Mouse (Mus musculus) embryonic facial prominence, embryonic 10.5 days (tissue): ENCODE measurements around the gene Tmem184b. TPM values are rescaled to one million over a fixed set of nuclear protein-coding genes. Genes with fewer than 3 reads are reported as not detected.

Source experiments
- DNase-seq: peaks from one replicate; pipeline ENCODE4 v3.0.0-alpha.2; 2017; ENCODE audit warnings: low spot score
- H3K27ac ChIP-seq: fragments of 300-500 bp; sonication (generic); replicated peaks from 2 replicates; pipeline ENCODE4 v1.5.1; 2016; ENCODE audit warnings: mild to moderate bottlenecking
- H3K27me3 ChIP-seq: fragments of 300-500 bp; sonication (generic); replicated peaks from 2 replicates; pipeline ENCODE4 v1.6.1; 2016; ENCODE audit warnings: low read depth, mild to moderate bottlenecking; ENCODE audit not compliant: poor library complexity, severe bottlenecking
- H3K36me3 ChIP-seq: fragments of 300-500 bp; sonication (generic); replicated peaks from 2 replicates; pipeline ENCODE4 v1.6.1; 2016; ENCODE audit warnings: mild to moderate bottlenecking, moderate library complexity
- H3K4me1 ChIP-seq: fragments of 300-500 bp; sonication (generic); 2 replicates; pipeline ENCODE4 v1.6.1; 2016
- H3K4me3 ChIP-seq: fragments of 300-500 bp; sonication (generic); 2 replicates; pipeline ENCODE4 v1.5.1; 2016; ENCODE audit warnings: mild to moderate bottlenecking, moderate library complexity
- H3K9me3 ChIP-seq: fragments of 300-500 bp; sonication (generic); 2 replicates; pipeline ENCODE4 v1.6.1; 2016; ENCODE audit warnings: mild to moderate bottlenecking
- WGBS: fragments of 180-500 bp; shearing (Covaris S2); methylation state at CpG from one replicate; pipeline ENCODE4 v1.1.7; 2016; 5-methylcytosine and 5-hydroxymethylcytosine counted together
- polyA plus RNA-seq: library from polyadenylated mRNA; unstranded; fragments of >200 nt; fragmentation: Nextera tagmentation; extraction: Ambion mirVana; gene quantifications from 2 replicates; pipeline ENCODE4 v1.2.1, GENCODE M21; 2016

Tmem184b gene
- polyA plus RNA-seq, 1 experiment from 2014 or later = 58.9 TPM

- no peak for DNase-seq
- WGBS = 87% methylated on average over 4 of the region's 4 CpGs
- H3K27ac ChIP-seq = no peak overlapping the region
- H3K27me3 ChIP-seq = peaks cover 20% of the 10 kb centered on the region
- no peaks in the 10 kb centered on the region for H3K36me3 ChIP-seq
- peaks cover 26% of the 10 kb centered on the region for H3K4me1 ChIP-seq
- H3K9me3 ChIP-seq = no peaks in the 10 kb centered on the region
- no peak overlapping the region for H3K4me3 ChIP-seq
These were observed 5.8 kb upstream of the Tmem184b start for GRCm38 (mm10) chr15:79409077-79409573.

GRCm38 (mm10) chr15:79406564-79406963, 3.2 kb upstream of the Tmem184b start:
- 86% methylated on average over 4 of the region's 4 CpGs for WGBS
- Histone ChIP-seq H3K27me3 (peaks cover 24% of the 10 kb centered on the region), H3K27ac (no peak overlapping the region), H3K4me3 (no peak overlapping the region), H3K9me3 (no peaks in the 10 kb centered on the region), H3K36me3 (no peaks in the 10 kb centered on the region), H3K4me1 (peaks cover 35% of the 10 kb centered on the region)
- DNase-seq = no peak

GRCm38 (mm10) chr15:79404277-79404676, 908 bp upstream of the Tmem184b start:
- Histone ChIP-seq H3K4me1 (peaks cover 58% of the 10 kb centered on the region), H3K9me3 (no peaks in the 10 kb centered on the region), H3K36me3 (no peaks in the 10 kb centered on the region), H3K27me3 (peaks cover 24% of the 10 kb centered on the region), H3K4me3 (peak overlapping the region; percentile 95; the same call in 1 of the 2 replicates), H3K27ac (no peak overlapping the region)
- no peak for DNase-seq
- 44% methylated on average over 1 of the region's 1 CpGs for WGBS

- Histone ChIP-seq H3K4me3 (peak overlapping the region; percentile 95), H3K9me3 (no peaks in the 10 kb centered on the region), H3K27me3 (peaks cover 21% of the 10 kb centered on the region), H3K27ac (peak overlapping the region; percentile 93; the same call in 1 of the 2 replicates), H3K36me3 (no peaks in the 10 kb centered on the region), H3K4me1 (peaks cover 55% of the 10 kb centered on the region)
- 13% methylated on average over 9 of the region's 9 CpGs for WGBS
- no peak for DNase-seq
These were observed 418 bp upstream of the Tmem184b start for GRCm38 (mm10) chr15:79403763-79404210.

DNA sequence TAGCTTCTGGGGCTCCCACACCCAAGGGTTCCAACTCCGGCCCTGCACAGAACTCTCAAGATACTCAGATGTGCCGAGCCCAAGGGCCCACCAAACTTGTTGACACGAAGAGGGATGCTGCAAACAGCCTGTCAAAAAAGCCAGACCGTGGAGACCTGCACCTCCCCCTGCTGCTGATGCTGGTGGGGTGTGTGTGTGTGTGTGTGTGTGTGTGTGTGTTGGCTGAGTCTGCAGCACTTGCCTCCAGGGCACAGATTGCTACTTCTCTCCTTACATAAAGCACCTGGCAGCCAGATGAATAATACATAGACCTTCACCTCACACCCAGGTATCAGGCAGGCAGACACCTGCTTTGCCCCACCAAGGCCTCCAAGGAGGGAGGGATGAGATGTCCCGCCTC, 1.2 kb downstream of the Tmem184b start:
- Histone ChIP-seq H3K27ac (peak overlapping the region; percentile 93; the same call in 1 of the 2 replicates), H3K4me1 (peaks cover 55% of the 10 kb centered on the region), H3K27me3 (peaks cover 20% of the 10 kb centered on the region), H3K4me3 (peak overlapping the region; percentile 95), H3K9me3 (no peaks in the 10 kb centered on the region), H3K36me3 (peaks cover 13% of the 10 kb centered on the region)
- 33% methylated on average over 5 of the region's 5 CpGs for WGBS
- peak; percentile 37 for DNase-seq

GRCm38 (mm10) chr15:79400975-79401365, 2.4 kb downstream of the Tmem184b start:
- Histone ChIP-seq H3K4me1 (peaks cover 55% of the 10 kb centered on the region), H3K27me3 (peaks cover 20% of the 10 kb centered on the region), H3K36me3 (peaks cover 22% of the 10 kb centered on the region), H3K9me3 (no peaks in the 10 kb centered on the region), H3K27ac (0 out of 2 replicates have a peak overlapping the region, but pooled peaks have one; percentile 0), H3K4me3 (peak overlapping the region; percentile 95)
- WGBS = 52% methylated on average over 7 of the region's 7 CpGs
- no peak for DNase-seq

- Histone ChIP-seq H3K27me3 (peaks cover 17% of the 10 kb centered on the region), H3K36me3 (peaks cover 25% of the 10 kb centered on the region), H3K9me3 (no peaks in the 10 kb centered on the region), H3K4me1 (peaks cover 55% of the 10 kb centered on the region), H3K27ac (peak overlapping the region; percentile 51; the same call in 1 of the 2 replicates), H3K4me3 (peak overlapping the region; percentile 95)
- 40% methylated on average over 6 of the region's 6 CpGs for whole genome bisulfite sequencing
- DNase-seq = no peak
These were observed 3.0 kb downstream of the Tmem184b start for GRCm38 (mm10) chr15:79400134-79400974.

- Histone ChIP-seq H3K9me3 (no peaks in the 10 kb centered on the region), H3K4me1 (peaks cover 60% of the 10 kb centered on the region), H3K27me3 (peaks cover 11% of the 10 kb centered on the region), H3K36me3 (peaks cover 25% of the 10 kb centered on the region), H3K4me3 (0 out of 2 replicates have a peak overlapping the region, but pooled peaks have one; percentile 95), H3K27ac (0 out of 2 replicates have a peak overlapping the region, but pooled peaks have one; percentile 21)
- WGBS = 76% methylated on average over 14 of the region's 14 CpGs
- DNase-seq = no peak
These were observed 3.9 kb downstream of the Tmem184b start for GRCm38 (mm10) chr15:79399231-79400052.

DNA sequence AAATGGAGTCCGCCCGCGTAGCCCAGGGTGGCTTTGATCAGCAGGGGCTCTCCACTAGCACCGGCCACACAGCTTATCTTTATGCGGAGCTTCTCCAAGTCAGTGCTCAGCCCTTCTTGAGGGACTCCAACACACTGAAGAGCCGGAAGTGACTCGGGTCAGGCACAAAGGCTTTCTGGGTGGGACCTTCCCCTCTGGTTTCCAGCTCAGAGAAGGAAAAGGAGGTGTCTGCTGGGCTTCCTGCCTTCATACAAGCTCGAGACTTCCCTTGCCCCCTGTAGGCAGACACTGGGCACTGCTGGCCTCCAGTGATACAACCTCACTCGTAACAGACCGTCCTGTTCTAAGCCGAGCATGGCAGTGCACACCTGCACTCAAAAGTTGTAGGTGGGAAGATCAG, 6.6 kb downstream of the Tmem184b start:
- Histone ChIP-seq H3K27me3 (0 out of 2 replicates have a peak, but pooled peaks cover 4% of the 10 kb centered on the region), H3K4me1 (peaks cover 62% of the 10 kb centered on the region), H3K27ac (no peak overlapping the region), H3K4me3 (no peak overlapping the region), H3K9me3 (no peaks in the 10 kb centered on the region), H3K36me3 (peaks cover 29% of the 10 kb centered on the region)
- no peak for DNase-seq
- 85% methylated on average over 11 of the region's 11 CpGs for WGBS

DNA sequence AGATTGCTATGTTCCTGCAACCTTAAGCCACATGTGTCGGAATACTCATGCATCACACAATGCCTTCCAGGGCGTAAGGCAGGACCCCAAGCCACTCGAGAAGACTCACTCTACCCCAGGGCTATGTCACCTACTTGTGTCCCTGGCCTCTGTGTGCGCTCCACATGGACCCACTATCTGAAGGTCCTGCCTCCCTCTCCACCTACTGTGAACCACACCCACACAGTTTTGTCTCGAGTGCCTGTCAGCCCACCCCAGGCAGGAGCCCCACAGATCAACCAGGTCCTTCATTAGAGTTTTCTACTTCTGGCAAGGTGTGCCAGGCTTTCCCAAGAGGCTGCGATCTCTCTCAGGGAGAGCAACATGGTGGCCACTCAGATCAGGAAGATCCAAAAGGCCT, 8.1 kb downstream of the Tmem184b start:
- Histone ChIP-seq H3K4me3 (no peak overlapping the region), H3K36me3 (peaks cover 34% of the 10 kb centered on the region), H3K9me3 (no peaks in the 10 kb centered on the region), H3K4me1 (peaks cover 58% of the 10 kb centered on the region), H3K27ac (no peak overlapping the region), H3K27me3 (0 out of 2 replicates have a peak, but pooled peaks cover 4% of the 10 kb centered on the region)
- DNase-seq = no peak
- WGBS = 87% methylated on average over 6 of the region's 6 CpGs

- H3K4me1 ChIP-seq = peaks cover 58% of the 10 kb centered on the region
These were observed 8.5 kb downstream of the Tmem184b start for GRCm38 (mm10) chr15:79394842-79395241.

GRCm38 (mm10) chr15:79393101-79393500, 10.3 kb downstream of the Tmem184b start:
- no peak for DNase-seq
- Histone ChIP-seq H3K4me3 (no peak overlapping the region), H3K36me3 (peaks cover 29% of the 10 kb centered on the region), H3K9me3 (no peaks in the 10 kb centered on the region), H3K27me3 (0 out of 2 replicates have a peak, but pooled peaks cover 4% of the 10 kb centered on the region), H3K27ac (0 out of 2 replicates have a peak overlapping the region, but pooled peaks have one; percentile 21), H3K4me1 (peaks cover 55% of the 10 kb centered on the region)
- WGBS = 76% methylated on average over 6 of the region's 6 CpGs

More at GRCm38 (mm10) chr15:79394842-79395241, 8.5 kb downstream of the Tmem184b start:
- Histone ChIP-seq H3K36me3 (peaks cover 34% of the 10 kb centered on the region), H3K9me3 (no peaks in the 10 kb centered on the region), H3K27me3 (0 out of 2 replicates have a peak, but pooled peaks cover 4% of the 10 kb centered on the region), H3K27ac (no peak overlapping the region), H3K4me3 (no peak overlapping the region)
- no peak for DNase-seq
- WGBS = 75% methylated on average over 4 of the region's 4 CpGs
